Mouse (Mus musculus): ENCODE data around the gene Snd1.

GRCm38 (mm10) chr6:28729236-28729635, 254.3 kb downstream of the Snd1 start:
- TF ChIP-seq CTCF (IDR thresholded peaks at IDR 0.05; ENCODE audit: low read depth), result no peak
- no peak for TF ChIP-seq EP300 (IDR thresholded peaks at IDR 0.05; ENCODE audit: low read depth)
